Mouse (Mus musculus): ENCODE data around the gene Gm20388.
A peak's percentile ranks its signal among the peaks of the same experiment; 100 is the strongest.

The Gm20388 gene

DNA sequence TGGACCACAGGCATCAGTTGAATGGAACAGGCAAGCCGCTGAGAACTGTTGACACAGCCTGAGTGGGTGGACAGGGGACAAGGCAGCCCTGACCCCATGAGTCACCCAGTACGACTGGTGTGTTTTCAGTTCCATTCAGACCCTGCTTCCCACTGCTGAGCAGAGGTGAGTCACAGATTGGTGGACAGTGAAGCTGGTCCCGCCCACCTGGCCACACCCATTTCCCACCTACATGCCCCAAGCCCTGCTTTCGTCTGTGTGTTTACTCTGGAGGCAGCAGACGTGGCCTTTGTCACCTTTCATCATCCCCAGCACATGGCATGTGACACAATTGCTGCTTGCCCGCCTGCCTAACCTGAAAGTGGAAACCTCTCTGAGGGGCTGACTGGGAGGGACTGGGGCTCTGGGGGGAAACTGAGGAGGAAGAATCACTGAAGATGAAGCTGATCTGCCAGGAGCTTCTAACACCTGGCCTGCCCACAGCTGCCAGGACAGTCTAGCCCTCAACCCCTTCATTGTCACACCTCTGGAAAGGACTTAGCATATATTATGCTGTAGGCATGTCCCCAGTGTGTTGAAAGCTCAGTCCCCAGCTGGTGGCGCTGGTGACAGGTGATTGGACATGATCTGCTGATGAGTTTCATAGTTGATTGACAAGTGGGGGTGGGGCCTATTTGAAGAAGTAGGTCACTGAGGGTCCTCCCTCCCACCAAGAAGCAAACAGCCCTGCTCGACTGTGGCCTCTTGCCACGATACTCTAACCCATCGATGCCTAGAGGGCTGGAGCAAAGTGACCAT, 2263.7 kb downstream of the Gm20388 start:
- peak; percentile 86 for DNase-seq (ENCODE audit: inconsistent ontology term)

DNA sequence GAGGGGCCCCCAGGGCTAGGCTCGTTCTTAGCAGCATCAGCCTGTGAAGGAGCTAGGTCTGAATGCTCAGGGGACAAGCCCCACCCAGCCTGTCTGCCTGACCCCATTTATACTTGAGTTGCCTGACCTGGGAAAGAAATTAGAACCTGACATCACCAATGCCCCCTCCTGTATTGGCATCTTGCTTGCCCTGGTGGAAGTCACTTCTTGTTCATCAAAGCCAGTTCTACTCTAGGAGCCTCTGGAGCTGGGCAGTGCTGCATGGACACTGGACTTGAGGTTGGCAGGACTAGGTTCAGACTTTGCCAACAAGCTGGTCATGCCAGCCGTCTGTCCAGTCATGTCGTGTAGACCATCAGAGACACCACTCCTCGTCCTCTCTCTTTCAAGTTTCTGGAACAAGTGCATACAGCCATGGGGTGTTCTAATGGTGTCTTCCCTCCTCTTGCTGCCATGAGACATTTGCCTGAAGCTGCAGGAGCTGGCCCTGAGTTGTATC, 2267.8 kb downstream of the Gm20388 start:
- DNase-seq (ENCODE audit: inconsistent ontology term) = no peak

DNA sequence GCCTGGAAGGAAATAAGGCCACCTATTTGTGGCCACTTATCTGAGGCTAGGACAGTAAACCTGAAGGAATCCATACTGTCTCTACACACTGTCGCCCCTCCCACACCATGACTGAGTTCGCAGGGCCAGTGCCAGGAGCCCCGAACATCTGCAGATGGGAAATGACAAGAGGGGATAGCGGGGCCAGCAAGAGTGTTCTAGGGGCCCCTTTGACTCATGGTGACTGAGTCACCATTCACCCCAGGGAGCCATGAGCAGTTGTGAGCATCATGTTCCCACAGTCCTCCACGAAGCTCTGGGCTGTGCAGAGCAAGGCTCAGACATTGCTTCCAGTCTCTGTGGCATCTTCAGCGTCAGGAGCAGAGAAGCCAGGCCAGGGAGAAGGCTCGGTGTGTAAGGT, 2268.7 kb downstream of the Gm20388 start:
- peak; percentile 52 for DNase-seq (ENCODE audit: inconsistent ontology term)

- no peak for DNase-seq (ENCODE audit: inconsistent ontology term)
Observed at GRCm38 (mm10) chr8:122180116-122180515, 2269.5 kb downstream of the Gm20388 start.

DNA sequence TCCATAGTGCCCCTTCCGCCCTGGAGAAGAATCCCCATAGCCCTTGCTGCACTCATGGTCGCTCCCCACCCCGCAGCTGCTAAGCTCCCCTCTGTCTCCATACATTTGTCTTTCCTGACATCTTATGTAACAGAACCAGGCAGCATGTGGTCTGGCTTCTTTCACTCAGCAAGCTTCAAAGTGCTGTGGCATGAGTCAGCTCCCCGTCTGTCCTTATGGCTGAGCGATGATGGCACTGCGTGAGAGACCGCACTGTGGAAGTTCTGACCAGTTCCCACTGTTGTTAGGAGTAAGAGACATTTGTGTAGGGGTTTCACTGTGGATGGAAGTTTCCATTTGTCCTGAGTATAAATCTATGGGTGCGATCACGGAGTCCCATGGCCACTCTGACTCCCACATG, 2270.8 kb downstream of the Gm20388 start:
- peak; percentile 86 for DNase-seq (ENCODE audit: inconsistent ontology term)

- no peak for DNase-seq (ENCODE audit: inconsistent ontology term)
Observed at GRCm38 (mm10) chr8:122181991-122182390, 2271.3 kb downstream of the Gm20388 start.

DNA sequence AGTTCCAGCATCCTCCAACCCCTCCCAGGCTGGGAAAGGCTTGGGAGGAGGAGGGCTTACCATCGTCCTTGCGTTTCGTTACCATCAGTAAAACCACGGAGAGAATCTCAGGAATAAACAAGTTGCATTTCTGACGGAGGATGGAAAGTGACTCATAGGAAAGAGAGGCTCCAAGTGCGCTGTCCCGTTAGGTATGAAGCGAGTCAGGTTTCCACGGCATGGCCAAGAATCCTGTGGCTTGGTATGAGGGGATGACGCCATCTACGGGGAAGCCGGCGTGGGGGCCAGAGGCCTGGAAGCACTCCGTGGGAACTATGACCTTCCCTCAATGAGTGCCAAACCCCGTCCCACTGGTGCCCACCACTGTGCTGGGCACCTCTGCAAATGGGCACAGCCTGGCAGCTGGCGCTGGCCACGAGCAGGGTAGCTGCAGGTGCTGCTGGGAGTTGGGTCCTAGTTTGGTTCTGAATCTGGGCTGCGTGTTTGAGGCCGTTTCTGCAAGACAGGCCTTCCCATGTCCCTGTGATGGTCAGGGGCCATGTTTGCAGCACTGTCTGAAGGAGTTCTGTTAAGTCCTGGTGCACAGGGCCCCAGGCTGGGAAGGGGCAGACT, 2275.8 kb downstream of the Gm20388 start:
- peak; percentile 80 for DNase-seq (ENCODE audit: inconsistent ontology term)

DNA sequence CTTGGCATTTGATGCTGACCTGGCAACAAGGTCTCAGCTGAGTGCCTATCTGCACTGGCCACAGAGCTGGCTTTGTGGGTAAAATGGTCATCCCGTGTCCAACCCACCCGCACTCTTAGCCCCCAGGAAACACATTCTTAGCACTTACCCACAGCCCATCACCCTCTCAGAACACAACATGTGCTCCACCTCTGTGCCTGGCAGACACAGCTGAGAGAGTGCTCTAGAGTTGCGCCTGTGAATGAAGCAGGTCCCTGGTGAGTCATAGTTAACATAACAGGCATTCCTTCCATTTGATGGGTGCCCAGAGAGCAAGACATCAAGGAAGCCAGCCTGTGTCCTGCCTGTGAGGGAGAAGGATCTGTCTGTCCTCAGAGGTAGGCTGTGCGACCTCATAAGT, 2276.6 kb downstream of the Gm20388 start:
- DNase-seq (ENCODE audit: inconsistent ontology term) = peak; percentile 85

GRCm38 (mm10) chr8:122190349-122191053, 2279.9 kb downstream of the Gm20388 start:
- peak; percentile 63 for DNase-seq (ENCODE audit: inconsistent ontology term)

- DNase-seq (ENCODE audit: inconsistent ontology term) = no peak
Observed at GRCm38 (mm10) chr8:122191054-122191376, 2280.4 kb downstream of the Gm20388 start.

GRCm38 (mm10) chr8:122192771-122193170, 2282.1 kb downstream of the Gm20388 start:
- no peak for DNase-seq (ENCODE audit: inconsistent ontology term)

GRCm38 (mm10) chr8:122193521-122193920, 2282.9 kb downstream of the Gm20388 start:
- no peak for DNase-seq (ENCODE audit: inconsistent ontology term)

DNA sequence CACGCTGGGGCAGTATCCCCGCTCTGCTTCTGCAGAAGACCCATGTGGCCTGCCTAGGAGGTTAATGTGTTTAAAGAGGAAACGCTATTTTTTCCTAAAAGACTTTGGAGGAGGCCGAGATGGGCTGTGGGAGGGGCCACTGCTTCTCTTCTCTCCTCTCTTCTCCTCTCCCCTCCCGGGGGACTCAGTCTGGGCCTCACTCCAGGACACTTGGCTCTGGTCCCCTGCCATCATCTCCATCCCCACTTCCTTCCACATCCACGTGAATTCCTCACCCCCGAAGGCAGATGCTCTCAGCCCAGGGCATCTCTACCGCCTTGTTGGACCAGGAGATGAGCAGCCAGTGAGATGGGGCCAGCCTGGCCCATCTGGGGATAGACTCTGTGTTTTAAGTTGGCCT, 2283.8 kb downstream of the Gm20388 start:
- DNase-seq (ENCODE audit: inconsistent ontology term) = peak; percentile 47

DNA sequence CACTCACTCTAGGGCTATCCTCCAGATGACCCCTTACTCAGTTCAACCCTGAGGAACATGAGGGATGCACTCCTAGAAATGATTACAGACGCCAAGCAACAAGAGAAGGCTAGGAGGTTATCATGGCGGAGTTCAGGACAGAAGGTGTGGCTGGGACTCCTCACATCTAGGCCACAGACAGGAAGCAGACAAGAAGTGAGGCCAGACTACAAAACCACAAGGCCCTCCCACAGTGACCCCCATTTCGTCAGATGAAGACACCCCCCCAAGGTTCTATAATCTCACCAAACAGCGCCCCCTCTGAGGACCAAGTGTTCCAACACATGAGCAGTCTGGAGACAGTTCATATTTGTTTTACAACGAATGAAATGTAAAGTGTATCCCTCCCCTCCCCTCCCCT, 2286.7 kb downstream of the Gm20388 start:
- no peak for DNase-seq (ENCODE audit: inconsistent ontology term)

DNA sequence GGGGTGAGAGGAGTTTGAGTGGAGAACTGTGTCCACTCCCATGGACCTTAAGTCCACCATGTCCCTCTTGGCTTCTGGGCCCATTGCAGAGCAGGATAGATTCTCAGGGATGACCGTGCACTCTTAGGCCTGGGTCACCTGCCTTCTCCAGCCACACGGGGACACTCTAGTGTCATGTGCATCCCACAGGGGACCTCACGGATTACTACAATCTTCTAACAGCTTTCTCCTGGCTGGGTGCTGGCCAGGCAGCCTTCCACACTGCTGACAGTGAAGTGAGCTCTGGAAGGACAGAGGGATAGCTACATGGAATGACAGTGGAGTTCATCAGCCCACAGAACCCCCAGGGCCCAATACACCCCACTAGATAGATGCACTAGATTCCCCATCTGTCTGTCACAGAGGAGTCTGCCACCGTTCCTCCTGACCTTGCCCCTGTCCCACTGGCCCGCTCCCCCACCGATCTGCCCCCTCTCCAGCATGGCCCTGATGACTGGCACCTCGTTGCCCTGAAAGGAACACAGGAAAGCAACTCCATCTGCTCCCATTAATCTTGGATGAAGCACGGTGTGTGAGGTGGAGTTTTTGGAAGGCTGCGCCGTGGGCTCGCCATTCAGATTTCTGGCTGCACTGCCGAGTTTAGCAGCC, 2287.9 kb downstream of the Gm20388 start:
- DNase-seq (ENCODE audit: inconsistent ontology term) = no peak

DNA sequence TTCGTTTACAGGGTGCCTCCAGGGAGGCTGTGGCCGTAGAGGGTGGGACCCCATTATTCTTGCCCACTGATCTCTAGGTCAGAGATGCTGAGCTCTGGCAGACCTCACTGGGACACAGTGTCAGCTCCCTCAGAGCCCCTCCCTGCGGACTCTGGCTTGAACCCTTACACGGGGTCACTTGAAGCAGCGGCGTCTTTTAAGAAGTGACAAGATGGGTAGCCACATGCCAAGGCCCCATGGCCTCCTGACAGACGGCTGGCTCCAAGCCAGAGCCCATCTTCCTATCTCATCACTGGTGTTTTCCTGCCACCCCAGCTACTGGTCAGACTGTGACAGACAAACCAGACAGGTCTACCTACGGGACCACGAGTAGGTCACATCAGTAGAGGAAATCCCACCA, 2288.6 kb downstream of the Gm20388 start:
- no peak for DNase-seq (ENCODE audit: inconsistent ontology term)

- DNase-seq (ENCODE audit: inconsistent ontology term) = no peak
Observed at GRCm38 (mm10) chr8:122199841-122200240, 2289.2 kb downstream of the Gm20388 start.

GRCm38 (mm10) chr8:122211591-122211990, 2300.9 kb downstream of the Gm20388 start:
- no peak for DNase-seq (ENCODE audit: inconsistent ontology term)

DNA sequence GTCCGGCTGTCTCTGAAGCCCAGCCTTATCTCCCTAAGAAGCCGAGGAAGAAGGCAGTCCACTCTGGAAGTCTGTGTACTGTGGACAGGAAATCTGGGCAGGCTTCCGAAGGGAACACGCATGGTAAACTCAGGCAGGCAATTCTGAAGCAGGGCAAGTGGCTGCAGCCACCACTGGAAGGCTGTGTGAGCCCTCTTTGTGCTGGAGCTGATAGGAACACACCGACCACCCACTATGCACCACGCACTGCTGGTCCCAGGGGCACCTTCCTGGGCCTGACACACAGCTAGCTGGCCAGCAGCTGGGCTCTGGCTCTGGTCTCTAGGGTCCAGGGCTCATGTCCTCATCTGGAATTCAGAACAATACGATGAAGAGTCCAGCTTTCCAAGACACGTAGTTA, 2305.0 kb downstream of the Gm20388 start:
- DNase-seq (ENCODE audit: inconsistent ontology term) = no peak

DNA sequence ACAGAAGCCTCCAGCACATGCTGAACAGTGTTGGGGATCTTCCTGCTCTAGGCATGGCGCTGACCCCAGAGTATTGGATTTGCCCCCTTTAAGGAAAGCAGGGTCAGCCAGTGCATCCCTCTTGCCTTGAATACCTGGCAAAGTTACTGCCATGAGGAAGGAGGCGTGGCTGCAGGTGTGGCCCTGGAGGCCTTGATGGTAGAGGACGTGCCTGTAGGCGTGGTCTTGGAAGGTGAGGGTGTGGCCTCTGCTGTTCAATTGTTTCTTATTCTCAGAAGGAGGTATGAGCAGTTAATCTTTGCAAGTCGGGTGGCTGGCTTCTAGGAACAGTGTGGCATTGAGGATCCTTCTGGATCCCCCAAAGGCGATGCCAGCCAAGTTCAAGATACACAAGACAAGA, 2305.8 kb downstream of the Gm20388 start:
- no peak for DNase-seq (ENCODE audit: inconsistent ontology term)

DNA sequence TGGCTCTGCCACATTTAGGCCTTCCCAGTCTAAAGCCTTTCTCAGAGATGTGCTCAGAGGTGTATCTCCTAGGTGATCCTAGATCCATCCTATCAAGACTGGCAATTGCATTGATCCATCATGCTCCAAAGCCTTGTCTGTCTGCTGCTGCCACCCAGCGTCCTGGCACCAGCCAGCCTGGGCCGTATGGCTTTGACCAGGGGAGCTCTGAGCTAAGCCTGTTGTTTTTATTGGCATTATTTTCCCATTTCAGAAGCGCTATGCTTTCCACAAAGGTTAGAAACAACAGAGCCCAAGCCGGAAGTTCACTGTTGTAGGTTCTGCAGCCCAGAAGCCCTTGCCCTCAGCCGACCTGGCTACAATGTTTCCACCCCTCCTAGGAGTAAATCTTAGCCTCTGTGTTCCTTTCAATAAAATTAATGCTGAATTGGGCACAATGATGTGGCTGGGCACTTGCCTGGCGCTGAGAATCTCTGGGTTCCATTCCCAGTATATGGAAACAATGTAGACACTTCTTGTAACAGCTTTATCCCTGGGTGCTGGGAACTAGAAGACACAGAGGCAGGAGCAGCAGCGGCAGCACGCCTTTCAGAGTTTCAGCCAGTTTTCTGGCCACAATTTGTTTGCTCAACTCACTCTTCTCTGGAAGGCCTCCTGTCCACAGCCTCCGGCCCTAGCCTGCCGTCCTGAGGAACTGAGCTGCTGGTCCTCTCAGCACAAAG, 2307.0 kb downstream of the Gm20388 start:
- no peak for DNase-seq (ENCODE audit: inconsistent ontology term)

Data from Muller cell, postnatal 12 days (primary cell).